Mouse (Mus musculus): ENCODE data around the gene Nin.
"Not testable (repeated sequence)": the region's sequence is repeated elsewhere in the genome, so short reads cannot be mapped to it uniquely, and the experiment has no call there.

The Nin gene

DNA sequence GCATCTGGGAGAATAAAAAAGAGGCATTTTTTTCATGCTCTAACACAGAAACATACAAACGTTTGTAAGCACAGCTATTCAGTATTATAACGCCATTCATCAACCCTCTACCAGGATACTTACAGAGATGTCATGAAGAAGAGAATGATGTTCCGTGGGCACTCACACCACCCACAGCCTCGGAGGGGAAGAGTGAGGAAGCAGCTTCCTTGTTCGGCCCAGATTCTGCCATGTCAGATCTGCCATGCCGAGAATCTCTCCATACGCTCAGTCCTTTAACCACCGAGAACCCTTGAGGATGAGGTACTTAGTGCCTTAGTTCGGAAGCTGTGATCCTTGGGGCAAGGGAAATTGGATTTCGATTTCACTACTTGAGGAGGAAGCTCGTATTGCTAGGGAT is at the start of gene Nin:
Gene Nin, minus strand, starts transcription at position 367 of the 400 bp plus-strand sequence.
- DNase-seq (ENCODE audit: low spot score in 2 of 2), result no peak

DNA sequence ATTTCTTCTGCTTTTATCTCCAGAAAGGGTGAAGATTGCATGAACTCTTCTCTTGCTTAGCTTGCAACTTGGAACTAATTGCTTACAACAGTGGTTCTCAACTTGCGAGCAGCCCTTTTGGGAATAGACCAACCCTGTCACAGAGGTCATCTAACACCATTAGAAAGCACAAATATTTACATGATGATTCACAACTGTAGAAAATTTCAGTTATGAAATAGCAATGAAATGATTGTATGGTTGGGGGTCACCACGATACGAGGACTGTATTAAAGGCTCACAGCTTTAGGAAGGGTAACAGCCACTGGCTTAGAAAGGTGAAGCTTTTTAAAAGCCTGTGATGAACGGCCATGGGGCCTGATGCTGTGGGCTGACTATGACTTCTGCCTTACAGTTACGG is 47.5 kb upstream of the Nin start:
- no peak for DNase-seq (ENCODE audit: low spot score in 2 of 2)

DNA sequence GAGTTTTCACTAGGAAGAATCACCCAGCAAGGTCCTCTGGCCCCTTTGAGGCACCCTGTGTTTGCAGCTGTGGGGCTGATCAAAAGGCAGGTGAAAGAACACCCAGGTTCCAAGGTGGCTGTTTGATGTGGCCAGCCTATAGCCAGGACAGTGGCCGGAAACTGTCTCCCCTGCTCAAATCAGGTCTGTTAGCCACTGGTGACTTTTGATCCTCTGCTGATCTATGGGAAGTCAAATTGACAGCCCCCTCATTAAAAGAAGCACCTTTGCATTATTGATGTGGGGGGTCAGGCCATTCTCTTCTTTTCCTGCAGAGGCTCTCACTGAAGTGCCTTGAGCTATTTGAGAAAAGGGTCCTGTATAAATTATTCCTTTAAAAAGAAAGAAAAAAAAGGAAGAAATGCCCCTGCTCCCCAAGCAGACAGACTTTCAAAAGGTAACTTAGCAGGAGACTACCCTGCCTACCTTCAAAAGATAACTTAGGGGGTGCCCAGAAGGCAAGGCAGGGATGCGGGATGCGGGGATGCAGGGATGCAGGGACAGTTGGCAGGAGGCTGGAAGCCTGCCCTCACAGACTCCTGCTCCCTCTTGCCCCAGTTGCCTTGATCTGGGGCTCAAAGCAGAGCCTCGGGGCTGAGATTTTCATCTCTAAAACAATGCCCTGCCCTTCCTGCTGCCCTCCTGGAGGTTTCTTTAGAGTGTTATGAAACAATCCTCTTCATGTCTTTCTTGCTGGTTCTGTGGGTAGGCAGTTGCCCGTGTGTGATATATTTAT is 44.0 kb upstream of the Nin start:
- DNase-seq (ENCODE audit: low spot score in 2 of 2), result no peak

DNA sequence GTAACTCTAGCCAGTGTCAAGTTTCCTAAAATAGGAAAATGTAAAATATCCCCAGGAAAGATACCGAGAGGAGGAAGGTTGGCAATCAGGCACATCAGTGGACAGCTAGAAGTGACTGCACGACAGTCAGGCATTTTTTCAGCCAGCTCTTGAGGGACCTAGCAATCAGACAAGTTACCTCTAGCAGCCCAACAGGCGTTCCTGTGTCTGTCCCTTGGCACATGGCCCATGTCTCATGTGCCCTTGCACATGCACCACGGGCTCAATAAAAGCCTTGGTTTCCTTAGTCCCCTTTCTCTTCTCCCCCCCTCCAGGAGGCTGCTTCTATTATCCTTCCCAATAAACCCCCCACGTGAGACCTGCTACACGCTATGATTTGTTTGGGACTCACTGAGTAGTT is 42.7 kb upstream of the Nin start:
- no peak for DNase-seq (ENCODE audit: low spot score in 2 of 2)

DNA sequence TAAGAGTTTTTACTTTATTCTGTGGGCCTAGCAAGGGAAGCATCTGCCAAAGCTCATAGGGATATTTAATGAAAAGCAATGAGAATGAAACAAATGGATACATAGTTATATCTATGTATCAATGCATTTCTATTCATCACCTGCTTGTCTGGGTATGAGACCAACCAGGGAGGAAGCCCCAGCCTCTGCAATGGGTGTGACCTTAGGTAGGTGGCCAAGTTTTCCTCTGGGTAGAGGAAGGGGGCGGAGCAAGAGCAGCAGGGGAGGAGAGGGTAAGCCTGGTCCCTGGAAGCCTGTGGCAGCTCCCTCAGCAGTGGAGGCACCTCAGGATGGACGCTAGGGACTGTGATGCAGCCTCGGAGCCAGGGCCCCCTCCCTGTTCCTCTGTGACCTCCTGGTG is 40.3 kb upstream of the Nin start, which contains the start of gene Abhd12b:
Gene Abhd12b, plus strand, starts transcription at position 301 of the 400 bp plus-strand sequence.
- DNase-seq (ENCODE audit: low spot score in 2 of 2), result no peak

DNA sequence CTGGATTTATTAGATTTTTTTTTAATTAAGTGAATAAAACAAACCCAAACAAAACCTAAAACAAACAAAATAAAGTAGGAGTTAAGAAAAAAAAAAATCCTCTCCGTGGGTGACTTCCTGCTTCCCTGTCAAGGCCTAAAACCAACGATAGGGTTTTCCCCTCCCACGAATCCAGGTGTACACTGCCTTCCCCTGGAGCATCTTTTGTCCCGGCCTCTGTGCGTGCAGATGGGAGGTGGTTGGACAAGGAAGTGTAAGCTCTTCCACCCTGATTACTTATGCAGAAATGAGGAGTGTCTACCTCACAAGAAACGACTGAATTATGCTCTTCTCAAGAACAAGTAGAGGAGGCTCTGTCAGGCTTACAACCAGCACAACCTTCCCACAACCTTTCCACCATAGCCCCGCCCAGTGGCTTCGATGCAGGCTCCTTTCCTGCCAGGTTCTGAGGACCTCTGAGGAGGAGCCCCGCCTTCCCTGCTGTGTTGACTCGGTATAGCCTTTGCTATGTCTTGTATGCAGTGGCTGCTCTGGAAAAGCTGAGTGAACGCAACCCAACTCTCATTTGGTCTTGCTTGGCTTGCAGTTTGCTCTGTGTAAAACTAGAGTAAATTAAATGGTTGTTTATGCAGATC is 35.2 kb upstream of the Nin start:
- no peak for DNase-seq (ENCODE audit: low spot score in 2 of 2)

DNA sequence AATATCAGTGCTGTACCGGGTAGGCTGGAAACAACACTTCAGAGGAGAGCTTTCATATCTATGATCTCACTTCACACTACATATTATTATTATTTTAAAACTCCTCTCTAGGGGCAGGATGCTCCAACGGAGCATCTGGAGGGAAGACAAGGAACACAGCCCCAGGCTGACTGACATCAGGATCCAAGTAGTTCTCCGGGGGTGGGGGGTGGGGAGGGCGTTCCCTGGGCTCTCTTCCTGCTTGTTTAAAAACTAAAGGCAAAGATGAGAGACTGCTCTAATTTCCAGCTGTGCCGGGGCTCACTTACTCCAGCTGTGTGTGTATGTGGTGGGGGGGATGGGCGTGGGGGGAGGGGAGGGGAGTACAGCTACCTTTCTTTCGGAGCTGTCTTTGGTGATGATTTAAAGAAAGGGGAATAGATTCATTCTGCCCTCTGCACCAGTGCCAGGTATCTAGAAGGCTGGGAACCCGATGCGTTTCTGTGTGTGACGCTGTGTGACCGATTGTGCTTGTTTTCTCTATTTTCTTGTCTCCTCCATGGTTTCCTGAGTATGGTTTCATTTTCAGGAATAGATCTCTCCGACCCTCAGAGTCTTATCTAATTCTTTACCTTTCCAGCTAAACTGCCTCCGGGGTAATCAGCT is 34.6 kb upstream of the Nin start:
- DNase-seq (ENCODE audit: low spot score in 2 of 2), result no peak

DNA sequence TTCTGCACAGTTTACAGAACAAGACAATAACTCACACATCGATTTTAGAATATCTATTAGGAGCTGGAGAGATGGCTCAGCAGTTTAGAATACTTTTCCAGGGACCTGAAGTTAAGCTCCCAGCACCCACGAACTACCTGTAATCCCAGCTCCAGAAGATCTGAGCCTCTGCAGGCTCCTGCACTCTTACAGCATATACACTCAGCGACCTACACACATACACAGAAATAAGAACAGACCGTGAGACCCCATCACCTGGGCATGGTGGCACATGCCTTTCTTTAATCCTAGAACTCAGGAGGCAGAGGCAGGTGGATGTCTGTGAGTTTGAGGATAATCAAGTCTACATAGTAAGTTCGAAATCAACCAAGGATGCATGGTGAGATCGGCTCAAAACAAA is 32.1 kb upstream of the Nin start:
- no peak for DNase-seq (ENCODE audit: low spot score in 2 of 2)

DNA sequence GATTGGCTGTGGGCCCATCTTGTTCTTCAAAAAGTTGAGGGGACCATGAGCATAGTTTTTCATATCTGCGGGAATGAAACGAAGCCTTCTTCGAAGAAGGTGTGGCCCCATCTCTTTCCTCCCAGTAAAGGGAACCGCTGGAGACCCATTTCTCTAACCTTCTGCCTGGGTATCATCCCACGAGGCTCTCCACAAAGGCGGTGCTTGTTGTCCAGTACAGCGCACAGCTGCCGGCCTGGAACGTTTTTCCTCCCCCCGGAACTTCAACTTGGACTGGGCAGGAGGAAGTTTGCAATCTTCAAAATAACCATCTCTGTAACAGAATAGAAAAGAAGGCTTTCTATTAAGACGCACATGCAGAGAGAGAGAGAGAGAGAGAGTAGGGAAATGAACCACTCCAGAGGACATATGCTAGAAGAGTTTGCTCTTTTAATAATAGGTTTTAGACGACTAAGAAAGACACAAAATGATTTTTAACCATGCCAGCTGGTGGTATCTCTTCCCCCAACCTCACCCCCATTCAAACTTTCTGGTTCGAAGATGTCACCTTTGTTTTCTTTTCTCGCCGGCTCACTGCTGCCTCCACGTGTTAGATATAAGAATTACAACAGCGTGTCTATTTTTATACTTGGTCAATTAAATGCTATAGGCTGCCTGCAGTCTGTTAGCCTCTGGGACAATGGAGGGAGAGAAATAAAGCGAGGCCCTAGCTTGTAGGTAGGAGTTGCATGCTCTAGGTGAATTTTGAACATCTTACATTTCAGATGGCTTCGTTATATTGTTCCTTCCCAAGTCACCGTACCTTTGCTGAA is 31.3 kb upstream of the Nin start:
- peak; percentile 21 to 52 for DNase-seq (ENCODE audit: low spot score in 2 of 2)

DNA sequence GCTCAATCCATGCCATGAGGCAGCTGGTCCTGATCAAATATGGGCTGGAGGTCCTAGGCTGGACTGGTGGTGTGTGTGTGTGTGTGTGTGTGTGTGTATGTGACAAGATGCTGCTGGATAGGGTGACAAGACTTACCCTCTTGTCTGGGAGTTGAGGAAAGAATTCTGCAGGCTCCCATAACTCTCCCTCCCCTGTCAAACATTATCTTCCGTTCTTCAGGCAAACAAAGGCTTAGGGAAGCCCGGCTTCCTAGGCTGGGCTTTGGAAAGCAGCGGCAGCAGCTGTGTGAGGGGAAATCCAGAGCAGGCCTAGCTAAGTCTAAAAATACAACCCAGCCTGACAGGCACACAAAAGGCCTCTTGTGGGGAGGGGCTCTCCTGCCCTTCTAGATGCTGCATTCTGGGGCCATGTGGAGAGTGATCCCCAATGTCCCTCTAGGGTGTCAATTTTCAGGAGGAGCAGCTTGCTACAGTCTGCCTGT is 30.6 kb upstream of the Nin start:
- not testable (repeated sequence) for DNase-seq (ENCODE audit: low spot score in 2 of 2)

DNA sequence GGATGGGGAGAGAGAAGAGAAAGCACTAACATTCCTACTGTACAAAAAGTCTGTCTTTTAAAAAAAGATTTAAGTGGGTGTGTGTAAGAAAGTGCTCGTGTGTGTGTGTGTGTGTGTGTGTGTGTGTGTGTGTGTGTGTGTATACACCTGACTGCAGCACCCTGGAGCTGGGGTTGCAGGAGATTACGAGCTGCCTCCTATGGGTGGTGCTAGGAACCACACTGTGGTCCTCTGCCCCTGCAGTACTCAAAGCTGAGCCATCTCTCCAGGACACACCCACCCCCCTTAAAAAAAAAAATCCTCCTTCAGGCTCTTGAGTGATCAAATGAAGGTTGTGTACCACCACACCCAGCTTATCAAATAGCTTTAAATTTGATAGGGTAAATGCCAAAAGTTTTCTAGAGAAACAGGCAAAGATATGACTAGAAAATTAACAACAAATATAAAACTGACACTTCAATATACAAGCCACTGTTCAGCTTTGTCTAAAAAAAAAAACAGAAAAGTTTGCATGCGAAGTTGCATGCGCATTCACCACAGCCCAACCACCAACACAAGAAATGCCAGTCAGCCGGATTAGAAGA is 27.6 kb upstream of the Nin start:
- no peak for DNase-seq (ENCODE audit: low spot score in 2 of 2)

DNA sequence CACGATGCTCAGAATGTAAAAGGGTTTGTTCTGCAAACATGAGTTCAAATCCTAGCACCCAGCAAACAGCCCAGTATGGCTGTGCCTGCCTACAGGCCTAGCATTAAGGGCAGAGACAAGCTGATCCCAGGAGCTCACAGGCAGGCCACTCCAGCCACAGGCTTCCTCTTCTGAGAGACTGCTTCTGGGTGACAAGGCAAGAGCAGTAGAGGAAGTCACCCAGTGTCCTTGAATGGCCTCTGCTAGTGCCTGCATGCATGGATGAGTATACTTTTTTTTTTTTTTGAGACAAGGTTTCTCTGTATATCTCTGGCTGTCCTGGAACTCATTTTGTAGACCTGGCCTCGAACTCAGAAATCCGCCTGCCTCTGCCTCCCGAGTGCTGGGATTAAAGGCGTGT is 27.0 kb upstream of the Nin start:
- DNase-seq (ENCODE audit: low spot score in 2 of 2), result peak in 1 of 2 experiments; percentile 11

DNA sequence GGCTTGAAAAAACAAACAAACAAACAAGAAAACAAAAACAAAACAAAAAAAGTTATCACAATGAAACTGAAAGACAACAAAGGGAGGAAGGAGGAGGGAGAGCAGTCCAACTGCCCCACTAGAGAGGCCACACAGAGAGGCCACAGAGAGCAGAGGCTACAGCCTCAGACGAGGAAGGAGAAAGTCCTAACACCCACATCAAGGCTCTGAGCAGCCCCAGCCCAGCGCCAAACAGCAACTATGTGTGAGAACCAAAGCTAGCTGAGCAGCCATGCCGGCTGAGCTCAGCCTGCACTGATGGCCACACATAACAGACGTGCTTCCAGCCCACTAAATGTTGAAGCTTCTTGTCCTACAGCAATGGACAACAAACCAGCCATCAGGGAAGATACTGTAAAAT is 26.4 kb upstream of the Nin start:
- no peak for DNase-seq (ENCODE audit: low spot score in 2 of 2)

DNA sequence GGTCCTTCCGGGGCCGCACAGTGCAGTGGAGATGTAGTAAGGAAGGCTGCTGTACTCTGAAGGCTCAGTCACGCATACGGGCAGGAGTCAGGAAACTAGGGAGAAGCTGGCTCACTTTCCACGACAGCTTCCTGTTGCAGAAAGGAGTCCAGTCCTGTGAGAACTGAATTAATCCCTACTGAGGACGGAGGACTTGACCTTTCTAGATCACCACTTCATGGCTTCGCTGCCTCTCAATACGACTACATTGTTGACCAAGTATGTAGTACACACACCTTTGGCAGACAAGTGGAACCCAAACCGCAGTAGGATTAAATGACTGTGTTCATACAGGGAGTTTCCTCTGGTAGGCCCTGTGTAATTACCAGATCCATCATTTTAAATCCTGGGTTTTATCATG is 24.1 kb upstream of the Nin start:
- no peak for DNase-seq (ENCODE audit: low spot score in 2 of 2)

DNA sequence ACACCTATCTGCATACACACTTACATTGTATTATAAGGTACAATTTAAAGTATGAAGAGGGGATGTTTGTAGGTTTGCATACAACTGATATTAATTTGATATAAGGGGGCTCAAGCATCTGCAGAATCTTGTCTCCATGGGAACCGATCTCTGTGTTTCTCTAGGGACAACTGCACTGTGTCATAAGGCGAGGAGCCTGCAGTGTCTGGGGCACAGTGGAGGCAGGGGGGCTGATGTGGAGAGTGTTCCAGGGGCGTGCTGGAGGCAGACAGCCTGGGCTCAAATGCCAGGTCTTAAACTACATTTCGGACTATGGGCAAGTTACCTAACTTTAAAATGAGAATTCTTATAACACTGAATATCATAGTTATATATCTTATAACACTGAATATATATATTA is 23.6 kb upstream of the Nin start:
- DNase-seq (ENCODE audit: low spot score in 2 of 2), result no peak

DNA sequence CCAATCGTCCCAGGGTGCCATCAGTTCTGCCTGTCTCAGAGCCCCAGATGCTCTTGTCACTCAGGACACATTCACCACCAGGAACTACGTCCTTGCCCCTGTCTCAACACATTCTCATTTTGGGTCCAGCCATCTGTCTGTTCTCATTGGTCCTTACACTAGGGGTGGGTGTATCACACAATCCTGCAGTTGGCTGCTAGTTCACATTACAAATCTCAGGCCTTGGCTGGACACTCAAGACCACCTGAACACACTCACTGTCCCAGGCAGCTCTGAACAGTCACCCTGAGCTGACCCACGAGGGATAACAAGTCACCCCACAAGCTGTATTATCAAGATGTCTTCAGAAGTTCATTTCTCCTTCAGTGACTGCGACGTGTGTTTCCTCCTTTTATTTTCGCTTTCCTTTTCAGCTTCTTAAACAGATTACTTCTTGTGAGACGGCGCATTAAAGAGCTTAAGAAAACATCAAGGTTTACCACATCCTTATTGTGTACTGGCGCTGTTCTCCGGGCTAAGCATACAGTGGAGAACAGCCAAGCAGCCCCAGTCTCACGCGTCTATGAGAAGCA is 22.8 kb upstream of the Nin start:
- DNase-seq (ENCODE audit: low spot score in 2 of 2), result peak in 1 of 2 experiments; percentile 12

DNA sequence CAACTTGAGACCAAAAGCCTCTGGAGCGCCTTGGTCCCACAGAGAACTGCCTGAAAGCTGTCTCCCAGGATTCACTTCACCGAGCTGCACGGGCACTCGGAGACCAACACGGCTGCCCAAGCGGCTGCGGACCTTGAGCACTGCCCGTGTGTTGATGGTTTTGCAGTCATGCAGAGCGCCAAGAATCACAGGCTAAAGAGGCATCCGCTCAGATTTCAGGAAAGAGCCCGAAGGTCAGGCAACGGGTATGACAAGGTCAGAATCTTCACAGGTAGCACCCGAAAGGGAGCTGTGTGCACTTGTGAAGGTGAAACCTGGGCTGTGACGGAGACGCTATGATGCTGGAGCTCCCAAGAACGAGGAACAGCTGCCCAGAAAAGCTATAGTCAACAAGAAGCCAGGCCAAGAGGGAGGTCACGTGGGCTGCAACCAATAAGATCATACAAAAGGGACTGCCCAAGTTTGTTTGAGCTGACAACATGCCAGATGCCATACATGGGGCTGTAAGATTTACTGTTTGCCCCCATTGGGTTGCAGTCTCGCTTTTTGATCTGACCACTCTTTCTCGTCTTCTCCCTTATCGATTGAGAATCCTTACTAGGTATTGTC is 21.2 kb upstream of the Nin start:
- no peak for DNase-seq (ENCODE audit: low spot score in 2 of 2)

DNA sequence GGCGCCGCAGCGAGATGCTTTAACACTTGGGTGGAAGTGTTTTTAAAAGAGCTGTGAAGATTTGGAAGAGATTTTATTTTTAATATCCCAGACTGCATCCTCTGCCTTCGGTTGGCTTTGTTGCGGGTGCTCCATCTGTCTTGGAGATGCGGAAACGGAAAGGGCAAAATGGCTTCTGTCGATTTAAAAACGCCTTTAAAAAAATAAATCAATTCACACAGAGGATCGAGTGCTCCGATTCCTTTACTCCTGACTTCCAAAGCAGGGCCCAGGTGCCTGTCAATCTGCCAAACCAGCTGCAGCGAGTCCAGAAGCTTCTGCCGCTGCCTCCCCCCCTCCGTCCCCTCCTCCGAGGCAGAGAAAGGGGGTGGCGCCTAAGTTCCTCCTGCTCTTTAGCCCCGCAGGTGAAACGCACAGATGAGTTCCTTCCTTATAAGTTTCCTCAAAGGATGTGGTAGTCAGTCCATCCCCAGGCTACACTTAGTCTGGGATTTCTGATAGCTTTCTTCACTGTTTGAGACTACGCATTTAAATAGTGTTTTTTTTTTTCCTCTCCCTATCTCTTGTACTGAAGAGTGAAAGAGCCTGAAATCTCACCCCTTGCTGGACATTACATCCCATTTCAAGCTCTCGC is 17.6 kb upstream of the Nin start:
- no peak for DNase-seq (ENCODE audit: low spot score in 2 of 2)

DNA sequence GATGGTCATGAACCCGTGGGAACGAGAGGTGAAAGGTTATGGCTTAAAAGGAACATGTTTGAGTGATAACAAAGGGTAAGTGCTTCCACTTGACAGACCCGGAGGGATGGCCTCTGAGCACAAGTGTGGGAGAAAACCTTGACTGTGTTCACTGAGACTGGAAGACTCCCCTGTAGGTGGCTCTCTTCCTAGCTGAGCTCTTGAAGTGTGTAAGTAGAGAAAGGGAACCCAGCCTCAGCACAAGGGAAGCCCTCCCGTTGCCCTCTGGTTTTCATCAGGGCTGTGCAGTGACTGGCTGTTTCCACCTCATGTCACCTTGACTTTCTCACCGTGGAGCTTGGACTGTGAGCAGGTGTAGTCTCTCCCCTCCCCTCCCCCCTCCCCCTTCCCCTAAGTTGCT is 15.6 kb upstream of the Nin start:
- no peak for DNase-seq (ENCODE audit: low spot score in 2 of 2)

DNA sequence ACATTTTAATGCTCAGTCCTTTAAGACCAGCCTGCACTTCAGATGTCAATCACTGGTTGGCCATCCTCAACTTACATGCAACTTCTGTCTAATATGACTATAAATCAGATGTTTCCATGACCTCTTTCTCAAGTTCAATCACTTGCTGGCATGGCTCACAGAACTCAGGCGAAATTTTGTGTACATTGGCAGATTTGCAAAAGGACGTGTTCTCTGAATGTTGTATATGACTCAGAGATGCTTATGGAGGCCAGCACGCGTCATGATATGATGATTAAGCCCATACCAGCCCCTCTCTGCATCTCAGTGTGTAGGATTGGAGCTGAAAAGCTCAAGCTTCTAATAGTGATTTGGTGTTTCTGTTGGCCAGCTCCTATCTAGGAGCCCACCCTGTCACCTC is 13.1 kb upstream of the Nin start:
- DNase-seq (ENCODE audit: low spot score in 2 of 2), result no peak
